Mouse (Mus musculus) CD4-positive helper T cell, adult 2 months (primary cell): Measurements from ENCODE around the gene Nlrp1b.

Experiments used
- DNase-seq: peaks from one replicate; pipeline ENCODE4 v3.0.0-alpha.2; 2012; ENCODE audit warnings: low read depth, missing footprints, low spot score

Nlrp1b gene

GRCm38 (mm10) chr11:71230684-71231480, at the start of gene Nlrp1b:
Gene Nlrp1b, minus strand, starts transcription at chr11:71230733.
- peak; percentile 27 for DNase-seq

DNA sequence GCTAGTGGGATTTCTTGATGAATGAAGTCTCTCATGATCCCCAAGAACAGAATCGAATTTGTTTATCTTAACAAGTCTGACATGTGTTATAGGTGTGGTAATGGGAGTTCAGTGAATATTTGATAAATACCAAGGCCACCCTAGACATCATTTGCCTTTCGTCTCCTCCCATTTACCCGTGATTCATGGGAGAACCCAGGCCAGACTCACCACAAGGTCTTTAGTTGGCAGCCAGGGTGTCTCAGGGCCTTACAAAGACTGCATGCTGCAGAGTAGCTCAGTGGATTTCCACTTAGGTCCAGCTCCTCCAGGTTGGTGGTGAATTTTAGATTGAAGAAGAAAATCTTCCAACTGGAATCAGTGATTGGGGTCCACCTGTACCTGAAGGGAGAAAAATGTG, 30.5 kb upstream of the Nlrp1b start:
- DNase-seq = no peak

GRCm38 (mm10) chr11:71251333-71251732, 20.8 kb upstream of the Nlrp1b start:
- no peak for DNase-seq

- no peak for DNase-seq
These were observed 5.9 kb downstream of the Nlrp1b start for GRCm38 (mm10) chr11:71224614-71225013.

DNA sequence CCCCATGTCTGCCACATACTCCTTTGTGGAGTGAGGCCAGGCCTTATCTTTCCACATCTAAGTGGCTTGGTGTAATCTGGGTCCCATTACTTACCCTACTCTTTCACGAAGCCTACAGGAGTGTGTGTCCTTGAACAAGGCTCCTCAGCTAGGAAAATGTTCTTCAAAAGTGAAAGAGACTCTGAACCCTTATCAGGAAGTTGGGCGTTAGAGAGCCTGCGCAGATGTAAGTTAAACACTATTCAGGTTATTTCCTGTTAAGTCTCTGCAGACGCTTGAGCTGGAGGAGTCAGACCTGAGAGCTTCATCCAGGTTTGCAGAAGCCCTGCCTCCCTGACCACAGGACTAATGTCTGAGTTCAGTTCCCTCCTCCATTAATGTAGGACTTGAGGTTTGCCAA, 27.8 kb downstream of the Nlrp1b start:
- DNase-seq = peak; percentile 50

DNA sequence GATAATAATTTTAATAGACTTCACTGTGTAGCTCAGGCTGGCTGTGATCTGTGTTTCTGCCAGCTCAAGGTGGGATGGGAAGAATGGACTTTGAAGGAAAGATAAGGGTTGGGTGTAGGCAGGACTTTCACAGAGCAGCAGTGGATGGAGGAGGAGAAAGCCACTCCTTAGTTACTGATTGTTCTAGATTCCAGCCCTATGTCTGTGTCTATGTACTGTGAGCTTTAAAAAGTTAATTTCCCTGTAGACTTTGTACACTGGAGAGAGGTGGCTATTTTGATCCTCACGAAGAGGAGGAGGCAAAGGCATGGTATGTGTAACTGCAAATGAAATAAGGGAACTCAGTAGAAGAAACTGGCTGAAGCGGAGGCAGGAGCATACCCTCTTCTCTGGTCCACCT, 31.2 kb downstream of the Nlrp1b start:
- no peak for DNase-seq

DNA sequence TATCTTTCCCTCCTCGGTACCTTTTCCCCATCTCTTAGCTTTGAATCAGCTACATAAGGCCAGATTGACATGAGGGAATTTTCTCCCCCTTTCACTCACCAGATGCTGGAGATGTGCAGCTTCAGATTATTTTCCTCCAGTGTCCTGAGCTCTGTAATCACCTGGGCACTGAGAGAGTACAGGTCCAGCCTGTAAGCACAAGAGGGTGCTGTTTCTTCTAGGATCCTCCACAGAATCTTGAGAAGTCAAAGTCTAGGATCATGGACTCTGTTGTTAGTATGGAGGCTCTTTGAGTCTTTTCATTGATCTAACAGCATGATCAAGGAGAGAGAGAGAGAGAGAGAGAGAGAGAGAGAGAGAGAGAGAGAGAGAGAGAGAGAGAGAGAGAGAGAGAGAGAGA, 60.9 kb downstream of the Nlrp1b start:
- no peak for DNase-seq

- DNase-seq = no peak
These were observed 66.4 kb downstream of the Nlrp1b start for GRCm38 (mm10) chr11:71164139-71164538.

GRCm38 (mm10) chr11:71159439-71160136, 70.9 kb downstream of the Nlrp1b start:
- no peak for DNase-seq

- no peak for DNase-seq
These were observed 75.3 kb downstream of the Nlrp1b start for GRCm38 (mm10) chr11:71155272-71155671.

DNA sequence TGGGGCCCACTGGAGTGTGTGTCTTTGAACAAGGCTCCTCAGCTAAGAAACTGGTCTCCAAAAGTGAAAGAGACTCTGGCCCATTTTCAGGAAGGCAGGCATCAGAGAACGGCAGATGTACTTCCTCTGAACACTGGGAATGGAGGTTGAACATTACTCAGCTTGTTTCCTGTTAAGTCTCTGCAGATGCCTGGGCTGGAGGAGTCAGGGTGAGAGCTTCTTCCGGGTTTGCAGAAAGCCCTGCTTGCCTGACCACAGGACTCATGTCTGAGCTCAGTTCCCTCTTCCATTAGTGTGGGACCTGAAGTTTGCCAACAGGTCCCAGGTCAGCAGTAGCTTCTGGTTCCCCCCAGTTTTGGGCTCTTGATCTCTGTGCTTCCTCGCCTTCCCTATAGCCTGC, 85.9 kb downstream of the Nlrp1b start, which contains the start of gene Nlrp1a:
Gene Nlrp1a (minus strand): TSS at position 44 of the 400 bp plus-strand sequence.
- DNase-seq = no peak

- DNase-seq = no peak
These were observed 88.5 kb downstream of the Nlrp1b start for GRCm38 (mm10) chr11:71142031-71142430.

DNA sequence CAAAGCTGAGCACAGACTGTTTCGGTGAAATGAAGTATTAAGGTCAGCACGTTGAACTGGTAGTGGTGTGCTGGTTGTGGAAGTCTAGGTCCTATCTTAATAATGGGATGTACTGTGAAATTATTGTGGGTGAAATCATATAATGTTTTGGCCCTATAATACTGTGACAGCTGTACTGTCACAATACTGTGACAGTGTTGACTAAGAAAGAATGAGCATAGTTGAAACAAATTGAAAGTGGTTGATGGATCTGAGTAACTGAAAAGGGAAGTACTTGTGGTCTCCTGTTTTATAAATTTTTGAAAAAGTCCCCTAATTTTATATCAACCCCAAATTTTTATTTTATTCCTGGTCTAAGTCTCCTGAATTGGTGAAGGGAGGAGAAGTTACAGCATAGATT, 123.4 kb downstream of the Nlrp1b start:
- DNase-seq = no peak

- no peak for DNase-seq
These were observed 124.1 kb downstream of the Nlrp1b start for GRCm38 (mm10) chr11:71106261-71107021.

GRCm38 (mm10) chr11:71103931-71104330, 126.6 kb downstream of the Nlrp1b start:
- DNase-seq = no peak
